Mouse (Mus musculus): ENCODE data around the gene Sft2d1. TPM values are rescaled to one million over a fixed set of nuclear protein-coding genes. Genes with fewer than 3 reads are reported as not detected.
A peak's percentile ranks its signal among the peaks of the same experiment; 100 is the strongest.

Gene Sft2d1
- polyA plus RNA-seq, 1 experiment from 2014 or later = 67.1 TPM

DNA sequence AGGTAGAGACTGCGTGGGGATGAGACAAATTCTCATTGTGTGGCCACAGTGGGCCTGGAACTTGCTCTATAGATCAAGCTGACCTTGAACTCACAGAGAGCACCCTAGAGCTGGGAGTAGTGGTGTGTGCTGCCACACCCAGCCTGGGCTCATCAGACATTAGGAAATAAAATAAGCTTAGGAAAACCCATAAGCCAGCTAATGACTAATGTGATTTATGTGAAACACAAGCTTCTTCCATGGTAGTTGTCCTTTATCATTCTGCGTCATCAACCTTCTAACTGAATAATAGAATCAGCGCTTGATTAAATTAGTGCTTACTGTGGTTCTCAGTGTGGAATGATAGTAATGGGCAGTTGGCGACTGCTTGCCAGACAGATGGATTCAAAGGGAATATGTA is 23.9 kb upstream of the Sft2d1 start:
- Histone ChIP-seq H3K4me3 (no peak overlapping the region), H3K27ac (replicated peaks) (no peak overlapping the region), H3K9me3 (replicated peaks) (no peaks in the 10 kb centered on the region), H3K27me3 (ENCODE audit: low read depth, poor library complexity, severe bottlenecking) (peaks cover 21% of the 10 kb centered on the region), H3K36me3 (0 out of 2 replicates have a peak, but pooled peaks cover 3% of the 10 kb centered on the region), H3K4me1 (peaks cover 26% of the 10 kb centered on the region)
- 89% methylated on average over 4 of the region's 4 CpGs for WGBS
- no peak for DNase-seq (ENCODE audit: low spot score)

DNA sequence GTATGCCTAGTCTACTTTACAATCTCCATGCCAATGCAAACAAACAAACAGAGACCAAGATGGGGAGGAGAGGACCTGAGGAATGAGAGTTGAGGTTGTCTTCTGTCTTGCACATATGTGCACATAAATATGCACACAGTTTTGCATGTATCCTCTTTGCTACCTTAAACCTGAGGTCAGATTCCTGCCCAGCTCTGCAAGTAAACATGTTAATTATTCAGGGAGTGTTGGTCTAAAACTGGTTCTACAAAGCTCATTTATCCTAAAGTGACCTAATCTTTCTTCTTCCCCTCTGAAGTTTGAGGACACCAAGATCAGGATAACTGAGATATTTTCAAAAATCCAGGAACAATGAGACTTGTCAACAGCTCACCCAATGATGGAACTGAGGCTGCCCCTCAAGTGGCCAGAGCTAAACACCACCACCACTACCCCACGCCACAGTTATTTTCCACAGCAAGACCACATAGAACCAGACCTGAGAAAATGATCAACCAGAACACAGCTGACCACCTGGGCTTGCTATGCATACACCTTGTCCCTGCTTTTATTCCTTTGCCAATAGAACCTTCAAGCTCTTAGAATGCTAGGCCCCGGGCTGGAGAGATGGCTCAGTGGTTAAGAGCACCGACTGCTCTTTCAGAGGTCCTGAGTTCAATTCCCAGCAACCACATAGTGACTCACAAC is 20.8 kb upstream of the Sft2d1 start:
- Histone ChIP-seq H3K4me1 (peaks cover 1% of the 10 kb centered on the region; the same call in 1 of the 2 replicates), H3K36me3 (0 out of 2 replicates have a peak, but pooled peaks cover 3% of the 10 kb centered on the region), H3K9me3 (replicated peaks) (no peaks in the 10 kb centered on the region), H3K27me3 (ENCODE audit: low read depth, poor library complexity, severe bottlenecking) (peaks cover 11% of the 10 kb centered on the region), H3K27ac (replicated peaks) (no peak overlapping the region), H3K4me3 (no peak overlapping the region)
- no peak for DNase-seq (ENCODE audit: low spot score)
- WGBS = 83% methylated on average over 3 of the region's 3 CpGs

DNA sequence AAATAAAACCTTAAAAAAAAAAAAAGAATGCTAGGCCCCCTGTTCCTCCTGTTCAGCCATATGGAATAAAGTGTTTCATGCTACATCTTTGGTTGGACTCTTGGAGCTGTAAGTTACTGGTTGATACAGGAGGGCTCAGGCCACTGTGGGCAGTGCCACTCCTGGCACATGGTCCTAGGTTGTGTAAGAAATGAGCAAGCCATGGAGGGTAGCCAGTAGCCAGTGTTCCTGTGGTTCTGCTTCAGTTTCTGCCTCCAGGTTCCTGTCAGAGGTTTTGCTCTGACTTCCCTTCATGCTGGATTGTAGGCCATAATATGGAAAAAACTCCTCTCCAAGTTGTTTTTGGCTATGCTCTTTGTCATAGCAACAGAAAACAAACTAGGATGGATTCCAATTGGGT is 20.2 kb upstream of the Sft2d1 start:
- Histone ChIP-seq H3K36me3 (0 out of 2 replicates have a peak, but pooled peaks cover 3% of the 10 kb centered on the region), H3K27me3 (ENCODE audit: low read depth, poor library complexity, severe bottlenecking) (peaks cover 5% of the 10 kb centered on the region), H3K9me3 (replicated peaks) (no peaks in the 10 kb centered on the region), H3K4me3 (no peak overlapping the region), H3K27ac (replicated peaks) (no peak overlapping the region), H3K4me1 (no peaks in the 10 kb centered on the region)
- DNase-seq (ENCODE audit: low spot score) = no peak

DNA sequence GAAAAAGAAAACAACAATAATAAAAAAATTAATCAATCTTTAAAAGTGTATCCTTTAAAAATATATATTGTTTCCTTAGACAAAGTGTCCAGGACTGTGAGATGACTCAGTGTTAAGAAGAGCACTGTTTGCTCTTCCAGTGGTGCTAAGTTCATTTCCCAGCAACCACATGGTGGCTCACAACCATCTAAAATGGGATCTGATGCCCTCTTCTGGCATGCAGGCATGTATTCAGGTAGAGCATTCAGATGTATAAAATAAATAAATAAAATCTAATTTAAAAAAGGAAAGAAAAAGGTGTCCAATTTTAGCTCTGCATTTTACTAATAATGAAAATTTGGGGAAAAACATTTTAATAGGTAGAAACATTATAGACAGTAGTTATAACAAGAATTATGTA is 15.1 kb upstream of the Sft2d1 start:
- Histone ChIP-seq H3K36me3 (no peaks in the 10 kb centered on the region; the same call in 1 of the 2 replicates), H3K27me3 (ENCODE audit: low read depth, poor library complexity, severe bottlenecking) (no peaks in the 10 kb centered on the region), H3K9me3 (replicated peaks) (no peaks in the 10 kb centered on the region), H3K4me3 (no peak overlapping the region), H3K27ac (replicated peaks) (no peak overlapping the region), H3K4me1 (no peaks in the 10 kb centered on the region)
- no peak for DNase-seq (ENCODE audit: low spot score)

DNA sequence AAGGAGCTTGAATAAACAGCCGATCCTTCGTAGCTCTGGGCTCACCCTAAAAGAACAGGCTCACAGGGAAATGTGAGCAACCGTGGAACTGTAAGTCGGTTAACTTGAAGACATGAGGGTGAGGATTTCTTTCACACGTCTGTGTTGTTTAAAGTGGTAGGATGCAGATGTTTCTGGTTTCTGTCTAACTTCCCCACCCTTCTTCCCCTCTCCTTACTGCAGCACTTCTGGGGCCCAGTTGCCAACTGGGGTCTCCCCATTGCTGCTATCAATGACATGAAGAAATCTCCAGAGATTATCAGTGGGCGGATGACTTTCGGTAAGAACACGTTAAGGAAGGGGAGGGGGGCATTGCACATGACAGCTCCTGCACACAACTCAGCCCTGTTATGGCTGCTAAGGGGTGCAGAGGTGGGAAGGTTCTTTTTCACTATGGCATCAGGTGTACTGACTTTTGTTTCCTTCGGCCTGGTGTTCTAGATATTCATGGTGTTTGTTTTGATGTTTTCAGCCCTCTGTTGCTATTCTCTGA is 14.5 kb upstream of the Sft2d1 start:
- Histone ChIP-seq H3K9me3 (replicated peaks) (no peaks in the 10 kb centered on the region), H3K27me3 (ENCODE audit: low read depth, poor library complexity, severe bottlenecking) (no peaks in the 10 kb centered on the region), H3K4me1 (no peaks in the 10 kb centered on the region), H3K27ac (replicated peaks) (no peak overlapping the region), H3K36me3 (no peaks in the 10 kb centered on the region; the same call in 1 of the 2 replicates), H3K4me3 (no peak overlapping the region)
- 88% methylated on average over 9 of the region's 9 CpGs for WGBS
- DNase-seq (ENCODE audit: low spot score) = no peak

DNA sequence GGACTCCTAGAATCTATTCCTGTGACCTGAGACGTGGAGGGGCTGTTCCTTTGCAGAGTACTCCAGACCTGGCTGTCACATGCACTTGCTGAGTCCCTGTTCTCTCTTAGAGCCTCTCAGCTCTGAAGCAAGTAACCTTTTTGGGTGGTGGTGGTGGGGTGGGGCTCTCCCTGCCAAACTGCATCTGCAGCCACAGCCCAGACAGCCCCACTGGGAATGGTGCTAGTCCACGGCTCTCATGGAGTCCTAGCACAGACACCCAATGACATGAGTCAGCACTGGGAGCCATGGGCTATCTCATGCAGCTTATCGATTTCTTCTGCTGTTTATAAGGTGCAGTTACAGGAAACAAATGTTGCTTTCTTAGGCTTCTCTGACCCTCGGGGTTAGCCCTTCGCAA is 13.2 kb upstream of the Sft2d1 start:
- H3K27ac ChIP-seq (replicated peaks) = no peak overlapping the region
- H3K4me1 ChIP-seq = no peaks in the 10 kb centered on the region
- no peaks in the 10 kb centered on the region; the same call in 1 of the 2 replicates for H3K36me3 ChIP-seq
- 84% methylated on average over 5 of the region's 5 CpGs for WGBS
- H3K4me3 ChIP-seq = no peak overlapping the region
- H3K9me3 ChIP-seq (replicated peaks) = no peaks in the 10 kb centered on the region
- DNase-seq (ENCODE audit: low spot score) = no peak
- no peaks in the 10 kb centered on the region for H3K27me3 ChIP-seq (ENCODE audit: low read depth, poor library complexity, severe bottlenecking)

DNA sequence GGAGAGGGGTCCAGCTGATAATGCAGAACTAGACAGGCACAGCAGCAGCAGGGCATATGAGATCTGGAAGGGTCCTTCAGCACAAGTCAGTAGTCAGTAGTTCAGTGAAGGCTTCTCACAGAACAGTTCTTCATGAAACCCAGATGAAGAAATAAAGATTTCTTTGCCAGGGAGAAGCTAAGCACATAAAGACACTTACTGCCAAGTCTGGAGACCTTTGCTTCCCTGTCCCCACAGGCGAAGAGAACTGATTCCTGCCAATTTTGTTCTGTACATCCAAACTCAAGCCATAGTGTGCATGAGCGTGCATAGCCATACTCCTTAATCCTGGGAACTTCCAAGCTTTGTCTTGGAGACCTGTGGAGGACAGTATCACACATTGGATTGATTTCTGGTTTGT is 12.6 kb upstream of the Sft2d1 start:
- no peaks in the 10 kb centered on the region for H3K4me1 ChIP-seq
- 86% methylated on average over 2 of the region's 2 CpGs for WGBS
- H3K4me3 ChIP-seq = no peak overlapping the region
- no peaks in the 10 kb centered on the region for H3K27me3 ChIP-seq (ENCODE audit: low read depth, poor library complexity, severe bottlenecking)
- no peaks in the 10 kb centered on the region for H3K9me3 ChIP-seq (replicated peaks)
- H3K36me3 ChIP-seq = no peaks in the 10 kb centered on the region; the same call in 1 of the 2 replicates
- H3K27ac ChIP-seq (replicated peaks) = no peak overlapping the region
- DNase-seq (ENCODE audit: low spot score) = no peak

DNA sequence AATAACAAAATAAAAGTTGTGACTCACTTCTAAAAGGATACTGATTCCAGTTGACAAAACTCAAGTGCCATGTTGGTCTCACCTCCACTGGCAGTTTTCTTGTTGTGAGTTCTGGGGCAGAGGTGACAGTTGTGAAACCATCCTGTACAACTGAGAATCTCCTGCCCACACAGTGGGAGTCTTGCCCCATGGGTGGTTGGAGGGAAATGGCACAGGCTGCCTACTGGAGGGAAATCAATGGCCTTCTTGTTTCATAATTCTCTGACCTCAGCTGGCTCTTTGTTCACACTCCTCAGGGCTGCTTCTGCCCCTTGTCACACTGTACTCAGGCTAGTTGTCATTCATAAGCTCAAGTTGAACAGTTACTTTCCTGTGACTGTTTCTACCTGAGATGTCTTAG is 11.4 kb upstream of the Sft2d1 start:
- Histone ChIP-seq H3K27ac (replicated peaks) (no peak overlapping the region), H3K9me3 (replicated peaks) (no peaks in the 10 kb centered on the region), H3K4me1 (no peaks in the 10 kb centered on the region), H3K36me3 (no peaks in the 10 kb centered on the region; the same call in 1 of the 2 replicates), H3K27me3 (ENCODE audit: low read depth, poor library complexity, severe bottlenecking) (no peaks in the 10 kb centered on the region; the same call in 1 of the 2 replicates), H3K4me3 (no peak overlapping the region)
- no peak for DNase-seq (ENCODE audit: low spot score)

DNA sequence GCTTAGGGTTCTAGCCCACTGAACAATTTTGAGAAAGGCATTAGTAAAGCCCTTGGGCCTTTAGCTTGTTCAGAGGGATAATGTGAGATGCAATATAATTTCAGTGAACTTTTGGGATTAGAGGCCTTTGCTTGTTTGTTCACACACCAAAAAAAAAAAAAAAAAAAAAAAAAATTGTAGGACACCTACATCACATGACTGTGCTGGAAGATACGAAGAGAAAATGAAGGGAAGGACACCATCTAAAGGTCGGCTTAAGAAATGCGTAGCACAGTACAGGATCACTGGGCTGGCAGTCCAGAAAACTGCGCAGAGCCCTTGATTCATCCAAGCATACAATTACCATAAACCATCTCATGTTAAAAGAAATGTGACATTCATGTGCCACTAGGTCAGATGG is 9.4 kb upstream of the Sft2d1 start:
- no peaks in the 10 kb centered on the region for H3K4me1 ChIP-seq
- no peak for DNase-seq (ENCODE audit: low spot score)
- H3K27me3 ChIP-seq (ENCODE audit: low read depth, poor library complexity, severe bottlenecking) = no peaks in the 10 kb centered on the region; the same call in 1 of the 2 replicates
- no peak overlapping the region for H3K27ac ChIP-seq (replicated peaks)
- H3K36me3 ChIP-seq = no peaks in the 10 kb centered on the region; the same call in 1 of the 2 replicates
- H3K4me3 ChIP-seq = no peak overlapping the region
- 81% methylated on average over 4 of the region's 4 CpGs for WGBS
- no peaks in the 10 kb centered on the region for H3K9me3 ChIP-seq (replicated peaks)

DNA sequence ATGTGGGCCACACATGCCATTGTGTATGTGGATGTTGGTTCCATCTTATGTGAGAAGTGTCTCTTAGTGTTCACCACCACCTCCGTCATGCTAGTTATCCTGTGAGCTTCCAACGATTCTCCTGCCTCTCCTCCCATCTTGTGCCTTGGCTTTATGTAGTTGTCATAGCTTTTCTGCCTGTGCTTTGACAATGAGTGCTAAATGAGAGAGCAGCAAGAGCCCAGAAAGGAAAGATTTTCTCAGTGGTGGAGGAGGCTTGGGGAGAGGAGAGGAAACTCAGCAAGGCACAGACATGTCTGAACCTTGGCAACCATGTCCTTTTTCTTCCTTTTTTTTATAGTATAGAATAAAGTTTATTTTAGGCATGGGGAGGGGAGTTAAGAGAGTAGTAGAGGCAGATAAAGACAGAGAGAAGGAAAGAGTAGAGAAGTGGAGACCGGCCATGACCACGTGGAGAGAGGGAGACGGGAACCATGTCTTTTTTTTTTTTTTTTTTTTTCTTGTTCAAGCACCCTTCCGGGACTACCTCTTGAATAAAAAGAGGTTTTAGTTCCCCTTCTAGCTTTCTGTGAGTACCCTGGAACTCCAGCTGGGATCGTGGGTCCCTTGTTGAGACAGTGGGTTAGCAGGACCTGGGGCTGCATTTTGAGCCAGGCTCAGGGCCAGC is 8.0 kb upstream of the Sft2d1 start:
- Histone ChIP-seq H3K4me1 (no peaks in the 10 kb centered on the region), H3K4me3 (no peak overlapping the region), H3K9me3 (replicated peaks) (no peaks in the 10 kb centered on the region), H3K36me3 (no peaks in the 10 kb centered on the region; the same call in 1 of the 2 replicates), H3K27me3 (ENCODE audit: low read depth, poor library complexity, severe bottlenecking) (no peaks in the 10 kb centered on the region; the same call in 1 of the 2 replicates), H3K27ac (replicated peaks) (no peak overlapping the region)
- DNase-seq (ENCODE audit: low spot score) = no peak
- 75% methylated on average over 7 of the region's 7 CpGs for WGBS

DNA sequence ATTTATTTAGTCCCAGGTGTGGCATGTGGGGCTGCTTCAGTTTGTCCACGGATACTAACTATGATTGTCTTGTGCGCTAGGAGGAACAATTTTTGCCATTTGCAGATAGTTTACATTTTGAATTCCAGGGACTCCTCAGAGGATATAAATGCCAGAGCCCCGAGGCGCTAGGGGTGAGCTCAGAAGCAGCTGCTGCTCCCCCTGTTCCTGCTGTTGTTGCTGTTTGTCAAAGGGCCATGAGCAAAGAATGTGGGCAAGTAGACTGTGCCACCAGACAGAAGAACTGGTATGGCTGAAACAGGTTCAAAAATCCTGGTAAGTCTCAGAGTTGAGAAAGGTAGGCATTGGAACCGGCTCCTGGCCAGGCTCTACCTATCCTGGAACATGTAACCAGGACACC is 7.2 kb upstream of the Sft2d1 start:
- Histone ChIP-seq H3K27ac (replicated peaks) (no peak overlapping the region), H3K36me3 (no peaks in the 10 kb centered on the region; the same call in 1 of the 2 replicates), H3K9me3 (replicated peaks) (no peaks in the 10 kb centered on the region), H3K27me3 (ENCODE audit: low read depth, poor library complexity, severe bottlenecking) (no peaks in the 10 kb centered on the region; the same call in 1 of the 2 replicates), H3K4me3 (no peak overlapping the region), H3K4me1 (no peaks in the 10 kb centered on the region)
- 72% methylated on average over 5 of the region's 5 CpGs for WGBS
- DNase-seq (ENCODE audit: low spot score) = no peak

DNA sequence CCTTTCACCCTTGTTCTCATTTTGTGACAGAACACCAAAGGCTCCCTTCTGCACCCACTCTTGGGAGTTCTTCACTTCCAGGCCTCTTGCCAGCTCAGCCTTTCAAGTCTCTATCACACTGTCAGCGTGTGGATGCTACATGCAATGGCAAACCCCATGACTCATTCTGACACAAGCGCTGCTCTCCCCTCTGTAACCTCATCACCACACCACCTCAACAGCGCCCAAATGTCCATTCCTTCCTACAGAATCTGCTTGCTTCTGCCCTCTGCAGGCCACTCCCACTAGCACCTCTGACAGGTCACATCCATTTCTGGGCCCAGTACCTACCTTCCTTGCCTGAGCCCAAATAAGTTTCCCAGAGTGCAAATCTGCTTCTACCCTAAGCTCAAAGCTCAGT is 5.1 kb upstream of the Sft2d1 start:
- Histone ChIP-seq H3K27me3 (ENCODE audit: low read depth, poor library complexity, severe bottlenecking) (no peaks in the 10 kb centered on the region; the same call in 1 of the 2 replicates), H3K36me3 (no peaks in the 10 kb centered on the region), H3K9me3 (replicated peaks) (no peaks in the 10 kb centered on the region), H3K4me3 (no peak overlapping the region), H3K27ac (replicated peaks) (no peak overlapping the region), H3K4me1 (peaks cover 7% of the 10 kb centered on the region; the same call in 1 of the 2 replicates)
- DNase-seq (ENCODE audit: low spot score) = no peak
- 27% methylated on average over 3 of the region's 3 CpGs for WGBS

DNA sequence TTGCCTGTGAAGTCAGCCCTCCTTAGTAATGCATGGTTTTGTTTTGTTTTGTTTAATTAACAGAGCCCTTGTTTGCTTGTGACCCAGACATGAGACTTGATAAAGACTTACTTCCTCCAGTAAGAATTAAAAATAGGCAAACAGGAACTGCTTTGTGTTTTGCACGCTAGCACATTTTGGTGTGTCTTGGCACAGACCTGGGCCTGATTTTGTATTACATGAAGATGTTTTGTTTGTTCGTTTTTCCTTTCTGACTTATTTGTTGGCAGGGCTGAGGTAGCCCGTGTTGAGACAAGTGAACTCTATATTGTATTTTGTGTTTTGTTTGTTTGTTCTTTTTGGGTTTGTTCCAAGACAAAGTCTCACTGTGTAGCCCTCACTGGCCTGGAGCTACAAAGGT is 849 bp downstream of the Sft2d1 start:
- DNase-seq (ENCODE audit: low spot score) = no peak
- H3K27ac ChIP-seq (replicated peaks) = no peak overlapping the region
- 49% methylated on average over 3 of the region's 3 CpGs for WGBS
- peak overlapping the region; percentile 90 for H3K4me3 ChIP-seq
- no peaks in the 10 kb centered on the region for H3K9me3 ChIP-seq (replicated peaks)
- no peaks in the 10 kb centered on the region for H3K27me3 ChIP-seq (ENCODE audit: low read depth, poor library complexity, severe bottlenecking)
- H3K36me3 ChIP-seq = no peaks in the 10 kb centered on the region
- H3K4me1 ChIP-seq = peaks cover 24% of the 10 kb centered on the region
